Mouse (Mus musculus): ENCODE measurements around the gene Itih5.

GRCm38 (mm10) chr2:10285975-10286374 is 132.6 kb downstream of the Itih5 start:
- TF ChIP-seq CTCF (IDR thresholded peaks at IDR 0.05; ENCODE audit: borderline replicate concordance, extremely low read depth, insufficient read depth, insufficient read length) (no peak), POLR2A (IDR thresholded peaks at IDR 0.05; ENCODE audit: borderline replicate concordance, extremely low read depth, insufficient read depth, insufficient read length, poor library complexity, severe bottlenecking) (no peak)
